Mouse (Mus musculus) Patski (cell line): Measurements from ENCODE around the gene Sh3pxd2a. TPM values are rescaled to one million over a fixed set of nuclear protein-coding genes. Genes with fewer than 3 reads are reported as not detected.

Experiments
- ATAC-seq: fragments of 100-300 bp; one replicate; pipeline ENCODE4 v1.8.0; 2021
- CTCF ChIA-PET: fragments of 350-600 bp; sonication (Branson Sonifier 250); formaldehyde crosslinking; loops from one replicate; lab custom pipeline; 2022; ENCODE audit warnings: inconsistent platforms; lab: Charles Lee
- POLR2A ChIA-PET: fragments of 350-600 bp; sonication (Branson Sonifier 250); formaldehyde crosslinking; loops from one replicate; lab custom pipeline; 2022; ENCODE audit warnings: antibody characterized with exemption, inconsistent platforms; lab: Charles Lee
- DNase-seq: peaks from one replicate; pipeline ENCODE4 v3.0.0-alpha.2; 2011; ENCODE audit warnings: low read depth, low spot score
- H3K27me3 ChIP-seq: fragments of 371-371 bp; one replicate; pipeline ENCODE4 v1.5.1; 2021
- CTCF ChIP-seq: fragments of 100-300 bp; IDR thresholded peaks from one replicate; pipeline ENCODE4 v1.5.1; 2021
- in situ Hi-C: fragments of 300-500 bp; cut with MboI; formaldehyde crosslinking; loops from 3 replicates; pipeline ENCODE4 v1.11.1; 2018; ENCODE audit warnings: low pct_unique_long_range_greater_than_20kb, mixed read lengths
- polyA plus RNA-seq: library from polyadenylated mRNA; unstranded; gene quantifications from one replicate; pipeline ENCODE4 v1.2.3, GENCODE M21; 2021

Gene Sh3pxd2a
- polyA plus RNA-seq, 1 experiment from 2014 or later, result 37.3 TPM

- no peaks in the 10 kb centered on the region for H3K27me3 ChIP-seq
- DNase-seq, result no peak
- ATAC-seq, result no peak
- ChIA-PET POLR2A (interaction anchor here (0.7 kb wide), 1 partner anchor 161 kb away, joined by 4 read pairs; no protein-coding TSS in a partner anchor), CTCF (interaction anchor here (0.6 to 2.3 kb wide), 6 partner anchors 100 to 313 kb away, joined by 3 to 6 read pairs (median 3); no protein-coding TSS in a partner anchor)
- no peak for TF ChIP-seq CTCF
- in situ Hi-C loops, result loop anchor here (10.0 kb wide), 1 partner anchor 307 kb away; no protein-coding TSS in a partner anchor
Measured at GRCm38 (mm10) chr19:47507128-47508121, 43.2 kb upstream of the Sh3pxd2a start.

DNA sequence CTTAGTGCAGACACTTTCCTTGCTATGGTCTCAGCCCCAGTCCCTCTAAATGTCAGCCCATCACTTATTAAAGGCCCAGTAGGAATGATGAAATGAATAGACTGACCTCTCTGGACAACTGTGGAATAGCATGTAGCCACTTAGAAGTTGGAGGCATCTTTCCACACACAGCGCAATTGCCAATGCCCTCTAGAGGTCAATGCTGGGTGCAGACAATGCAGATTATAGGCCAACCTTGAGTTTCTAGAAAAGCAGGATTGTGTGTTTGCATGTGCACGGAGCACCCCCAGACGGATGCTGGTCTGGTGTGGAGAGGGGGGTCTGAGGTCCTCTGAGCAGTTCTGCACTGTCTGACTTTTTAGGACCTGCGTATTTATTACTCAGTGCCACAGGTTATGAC lies 39.4 kb upstream of the Sh3pxd2a start:
- ChIA-PET CTCF (interaction anchor here (1.4 to 7.5 kb wide), 5 partner anchors 11 to 147 kb away, joined by 4 to 57 read pairs (median 8); no protein-coding TSS in a partner anchor), POLR2A (no interaction called here)
- DNase-seq (no peak), ATAC-seq (peak; percentile 18)
- peak; percentile 77 for TF ChIP-seq CTCF
- in situ Hi-C loops, result loop anchor here (5.0 to 10.0 kb wide), 3 partner anchors 36 to 311 kb away; no protein-coding TSS in a partner anchor
- no peaks in the 10 kb centered on the region for H3K27me3 ChIP-seq

- TF ChIP-seq CTCF, result peak; percentile 31
- ChIA-PET POLR2A (interaction anchor here (0.7 kb wide), 1 partner anchor 59 kb away, joined by 3 read pairs; no protein-coding TSS in a partner anchor), CTCF (interaction anchor here (0.6 to 7.5 kb wide), 7 partner anchors 10 to 165 kb away, joined by 3 to 57 read pairs (median 7); no protein-coding TSS in a partner anchor)
- in situ Hi-C loops, result loop anchor here (5.0 to 10.0 kb wide), 3 partner anchors 35 to 312 kb away; no protein-coding TSS in a partner anchor
- DNase-seq, result no peak
- ATAC-seq, result peak; percentile 48
- H3K27me3 ChIP-seq, result no peaks in the 10 kb centered on the region
Measured at GRCm38 (mm10) chr19:47502563-47502962, 38.4 kb upstream of the Sh3pxd2a start.

GRCm38 (mm10) chr19:47500389-47501011 lies 36.3 kb upstream of the Sh3pxd2a start:
- no peak for ATAC-seq
- CTCF ChIA-PET, result interaction anchor here (0.7 to 7.5 kb wide), 2 partner anchors 126 to 144 kb away, joined by 3 to 57 read pairs; no protein-coding TSS in a partner anchor
- DNase-seq, result no peak
- POLR2A ChIA-PET, result no interaction called here
- no peaks in the 10 kb centered on the region for H3K27me3 ChIP-seq
- in situ Hi-C loops, result loop anchor here (5.0 to 10.0 kb wide), 3 partner anchors 33 to 314 kb away; no protein-coding TSS in a partner anchor
- no peak for TF ChIP-seq CTCF

- ATAC-seq (no peak), DNase-seq (no peak)
- H3K27me3 ChIP-seq, result no peaks in the 10 kb centered on the region
- in situ Hi-C loops, result loop anchor here (5.0 to 10.0 kb wide), 3 partner anchors 33 to 315 kb away; no protein-coding TSS in a partner anchor
- no peak for TF ChIP-seq CTCF
- CTCF ChIA-PET, result interaction anchor here (0.7 to 7.5 kb wide), 2 partner anchors 126 to 143 kb away, joined by 3 to 57 read pairs; no protein-coding TSS in a partner anchor
- POLR2A ChIA-PET, result no interaction called here
Measured at GRCm38 (mm10) chr19:47499841-47500240, 35.6 kb upstream of the Sh3pxd2a start.

DNA sequence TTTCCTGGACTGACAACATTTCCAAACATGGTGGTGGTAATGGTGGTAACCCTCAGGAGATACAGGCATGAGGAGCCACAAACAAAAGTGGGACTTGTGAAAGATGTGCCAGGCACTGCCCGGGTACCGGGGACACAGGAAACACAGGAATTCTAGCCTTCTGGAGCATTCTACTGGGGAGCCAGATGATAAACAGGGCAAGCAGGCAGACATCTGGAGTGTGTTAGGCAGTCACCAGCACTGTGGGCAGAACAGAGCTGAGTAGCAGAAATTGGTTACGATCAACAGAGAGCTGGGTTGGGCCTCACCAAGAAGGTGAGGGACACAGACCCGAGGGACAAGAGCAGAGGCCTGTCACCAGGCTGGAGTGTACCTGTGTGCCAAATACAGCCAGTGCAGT lies 34.7 kb upstream of the Sh3pxd2a start:
- DNase-seq (no peak), ATAC-seq (no peak)
- in situ Hi-C loops, result no loop called here
- ChIA-PET POLR2A (no interaction called here), CTCF (interaction anchor here (7.5 kb wide), 1 partner anchor 143 kb away, joined by 57 read pairs; no protein-coding TSS in a partner anchor)
- no peaks in the 10 kb centered on the region for H3K27me3 ChIP-seq
- TF ChIP-seq CTCF, result no peak

- POLR2A ChIA-PET, result interaction anchor here (0.9 kb wide), 1 partner anchor 135 kb away, joined by 3 read pairs; no protein-coding TSS in a partner anchor
- no peak for TF ChIP-seq CTCF
- CTCF ChIA-PET, result interaction anchor here (1.0 to 2.2 kb wide), 2 partner anchors 124 to 141 kb away, joined by 3 to 11 read pairs; no protein-coding TSS in a partner anchor
- in situ Hi-C loops, result no loop called here
- no peaks in the 10 kb centered on the region for H3K27me3 ChIP-seq
- ATAC-seq (no peak), DNase-seq (no peak)
Measured at GRCm38 (mm10) chr19:47497736-47498135, 33.5 kb upstream of the Sh3pxd2a start.

DNA sequence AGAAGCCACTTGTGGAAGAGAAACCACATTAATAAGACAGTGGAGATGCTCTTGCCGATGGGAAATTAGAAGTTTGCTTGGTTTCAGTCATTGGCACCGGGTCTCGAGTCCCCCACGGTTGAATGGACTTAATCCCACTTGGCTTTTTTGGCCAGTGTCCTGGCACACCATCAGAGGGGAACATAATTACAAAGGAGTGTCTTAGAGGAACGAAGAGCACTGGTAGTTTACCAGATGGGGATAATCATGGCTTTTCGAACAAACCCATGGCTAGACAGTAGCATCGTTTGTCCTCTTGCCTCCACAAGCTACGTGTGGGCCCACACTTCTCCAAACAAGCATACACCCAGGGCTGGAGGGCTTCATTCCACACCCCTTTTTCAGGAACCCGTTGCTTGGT lies 33.1 kb upstream of the Sh3pxd2a start:
- TF ChIP-seq CTCF, result no peak
- no peaks in the 10 kb centered on the region for H3K27me3 ChIP-seq
- in situ Hi-C loops, result no loop called here
- ChIA-PET POLR2A (interaction anchor here (0.9 kb wide), 1 partner anchor 135 kb away, joined by 3 read pairs; no protein-coding TSS in a partner anchor), CTCF (interaction anchor here (1.0 to 2.2 kb wide), 2 partner anchors 123 to 141 kb away, joined by 3 to 11 read pairs; no protein-coding TSS in a partner anchor)
- ATAC-seq, result no peak
- no peak for DNase-seq
